Mouse (Mus musculus) MEL (cell line): Measurements from ENCODE around the gene Ell.

Source experiments
- CTCF ChIP-seq, 3 experiments: IDR thresholded peaks in 2 of 3; conservative IDR thresholded peaks in 1 of 3; 2 replicates each; pipeline ENCODE4 v1.5.1; 2011 to 2012; ENCODE audit warnings: low read length in 3 of 3, low read depth in 2 of 3, mild to moderate bottlenecking in 2 of 3, improper control_type of control experiment in 1 of 3, inconsistent platforms in 1 of 3, mixed read lengths in 1 of 3, moderate library complexity in 1 of 3; ENCODE audit not compliant: control insufficient read depth in 1 of 3, insufficient read depth in 1 of 3, poor library complexity in 1 of 3, severe bottlenecking in 1 of 3
- EP300 ChIP-seq, 2 experiments: IDR thresholded peaks; 2 replicates each; pipeline ENCODE4 v1.6.1; 2011; ENCODE audit warnings: improper control_type of control experiment in 2 of 2, low read length in 2 of 2, low read depth in 1 of 2, mild to moderate bottlenecking in 1 of 2
- GATA1 ChIP-seq: IDR thresholded peaks from 2 replicates; pipeline ENCODE4 v1.6.1; 2011; ENCODE audit warnings: low read depth, low read length, improper control_type of control experiment

DNA sequence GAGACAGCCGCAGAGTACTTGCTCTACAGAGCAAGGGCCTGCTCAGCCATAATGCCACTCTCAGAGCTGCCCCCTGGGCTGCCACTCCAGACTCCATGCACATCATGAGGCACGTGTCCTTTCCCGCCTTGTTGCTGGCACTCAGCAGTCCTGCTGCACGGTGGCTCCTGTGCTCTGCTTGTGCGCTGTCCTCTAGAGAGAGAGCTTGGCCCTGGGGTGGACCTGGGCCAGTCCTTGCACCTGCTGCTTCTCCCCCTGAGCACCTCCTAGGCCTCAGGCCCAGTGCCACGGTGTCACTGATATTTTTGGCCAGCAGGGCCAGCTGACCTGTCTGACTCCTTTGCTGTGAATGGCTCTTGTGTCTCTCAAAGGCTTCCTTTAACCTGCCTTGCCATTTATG, 31.7 kb downstream of the Ell start:
- TF ChIP-seq CTCF (IDR thresholded peaks at IDR 0.05 in 2 of 3, conservative IDR thresholded peaks at IDR 0.05 in 1 of 3; ENCODE audit: control insufficient read depth in 1 of 3, insufficient read depth in 1 of 3, low read depth in 2 of 3, low read length in 3 of 3, poor library complexity in 1 of 3, severe bottlenecking in 1 of 3) (no peak), GATA1 (no peak), EP300 (IDR thresholded peaks at IDR 0.05; ENCODE audit: low read depth in 1 of 2, low read length in 2 of 2) (no peak)
